Mouse (Mus musculus): ENCODE measurements around the gene Lrp5.
A peak's percentile ranks its signal among the peaks of the same experiment; 100 is the strongest.

Lrp5 gene

GRCm38 (mm10) chr19:3686215-3686894 lies at the start of gene Lrp5:
Gene Lrp5, minus strand, starts transcription at chr19:3686564.
- DNase-seq = peak; percentile 76

GRCm38 (mm10) chr19:3736001-3736400 lies 49.6 kb upstream of the Lrp5 start:
- no peak for DNase-seq

GRCm38 (mm10) chr19:3730781-3731646 lies 44.6 kb upstream of the Lrp5 start:
- no peak for DNase-seq

- no peak for DNase-seq
Observed at GRCm38 (mm10) chr19:3728901-3729300, 42.5 kb upstream of the Lrp5 start.

GRCm38 (mm10) chr19:3724779-3725178 lies 38.4 kb upstream of the Lrp5 start:
- peak; percentile 71 for DNase-seq

- peak; percentile 32 for DNase-seq
Observed at GRCm38 (mm10) chr19:3723904-3724303, 37.5 kb upstream of the Lrp5 start.

GRCm38 (mm10) chr19:3723170-3723569 lies 36.8 kb upstream of the Lrp5 start:
- no peak for DNase-seq

GRCm38 (mm10) chr19:3719362-3719891 lies 33.1 kb upstream of the Lrp5 start:
- peak; percentile 72 for DNase-seq

- peak; percentile 83 for DNase-seq
Observed at GRCm38 (mm10) chr19:3718481-3719361, 32.4 kb upstream of the Lrp5 start.

GRCm38 (mm10) chr19:3714381-3714780 lies 28.0 kb upstream of the Lrp5 start:
- no peak for DNase-seq

- DNase-seq = no peak
Observed at GRCm38 (mm10) chr19:3710436-3710835, 24.1 kb upstream of the Lrp5 start.

- DNase-seq = no peak
Observed at GRCm38 (mm10) chr19:3709013-3709787, 22.8 kb upstream of the Lrp5 start.

GRCm38 (mm10) chr19:3708078-3709012 lies 22.0 kb upstream of the Lrp5 start, which contains the start of gene 1810055G02Rik:
Gene 1810055G02Rik, plus strand, starts transcription at chr19:3708293.
- peak; percentile 97 for DNase-seq

- no peak for DNase-seq
Observed at GRCm38 (mm10) chr19:3707553-3707952, 21.2 kb upstream of the Lrp5 start.

GRCm38 (mm10) chr19:3706258-3706657 lies 19.9 kb upstream of the Lrp5 start:
- DNase-seq = peak; percentile 16

- no peak for DNase-seq
Observed at GRCm38 (mm10) chr19:3702460-3702859, 16.1 kb upstream of the Lrp5 start.

- DNase-seq = peak; percentile 73
Observed at GRCm38 (mm10) chr19:3699508-3700438, 13.4 kb upstream of the Lrp5 start.

GRCm38 (mm10) chr19:3698035-3698434 lies 11.7 kb upstream of the Lrp5 start:
- no peak for DNase-seq

- no peak for DNase-seq
Observed at GRCm38 (mm10) chr19:3695976-3696375, 9.6 kb upstream of the Lrp5 start.

GRCm38 (mm10) chr19:3695471-3695870 lies 9.1 kb upstream of the Lrp5 start:
- no peak for DNase-seq
